Mouse (Mus musculus): ENCODE measurements around the gene Nav2.

The Nav2 gene

DNA sequence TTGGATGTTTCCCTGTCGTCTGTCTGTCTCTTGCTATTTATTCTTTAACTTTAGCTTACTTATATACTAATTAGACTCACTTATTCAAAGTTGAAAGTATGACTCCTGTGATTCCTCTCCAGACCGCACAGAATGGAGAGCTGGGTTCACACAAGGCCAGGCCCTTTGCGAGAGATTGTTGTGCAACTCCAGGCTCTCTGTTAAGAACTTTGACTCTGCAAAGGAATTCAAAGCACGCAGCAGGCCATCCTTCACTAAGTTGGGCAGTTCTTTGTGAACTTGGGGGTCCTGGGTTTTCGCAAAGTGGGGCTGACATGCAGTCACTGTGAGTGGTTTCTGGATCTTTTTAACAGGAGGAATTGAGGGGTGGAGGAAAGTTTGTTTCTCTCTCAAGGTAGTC lies 95.9 kb downstream of the Nav2 start:
- peak; percentile 22 for DNase-seq (ENCODE audit: low spot score)

DNA sequence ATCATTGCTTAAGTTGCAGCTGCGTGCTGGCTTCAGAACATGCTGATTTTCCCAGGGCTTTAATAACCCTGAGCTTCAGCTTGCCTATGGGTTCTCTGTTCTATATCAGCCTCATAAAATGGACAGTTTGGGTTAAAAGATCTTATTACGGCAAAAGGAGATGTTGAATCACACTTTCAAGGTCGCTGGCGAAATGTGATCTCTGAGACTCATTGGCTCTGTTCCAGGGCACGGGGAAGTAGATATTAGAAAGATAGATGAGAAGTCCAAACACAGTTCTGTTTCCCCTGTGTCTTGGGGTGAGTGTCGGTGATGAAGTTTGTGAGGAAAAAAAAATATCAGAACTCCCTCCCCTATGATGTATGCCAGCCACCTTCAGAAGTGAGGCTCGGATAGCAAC lies 98.4 kb downstream of the Nav2 start:
- no peak for DNase-seq (ENCODE audit: low spot score)

DNA sequence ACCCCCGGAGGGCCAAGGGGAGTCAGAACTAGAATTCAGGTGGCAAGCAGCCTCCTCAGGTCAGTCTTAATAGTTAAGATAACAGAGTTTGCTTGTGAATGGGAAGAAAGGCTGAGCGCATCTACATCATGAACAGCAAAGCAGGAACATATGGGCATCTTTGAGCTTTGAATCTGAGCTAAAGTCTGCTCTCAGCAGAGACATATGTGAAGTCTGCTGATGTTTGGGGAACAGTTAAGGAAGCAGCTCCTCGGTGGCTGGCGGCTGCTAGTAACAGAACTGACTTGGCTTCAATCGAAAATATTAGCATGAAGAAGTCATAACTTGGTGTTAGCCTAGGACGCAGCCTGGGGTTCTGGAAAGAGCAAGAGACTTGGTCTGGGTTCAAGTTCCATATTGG lies 102.2 kb downstream of the Nav2 start:
- no peak for DNase-seq (ENCODE audit: low spot score)

DNA sequence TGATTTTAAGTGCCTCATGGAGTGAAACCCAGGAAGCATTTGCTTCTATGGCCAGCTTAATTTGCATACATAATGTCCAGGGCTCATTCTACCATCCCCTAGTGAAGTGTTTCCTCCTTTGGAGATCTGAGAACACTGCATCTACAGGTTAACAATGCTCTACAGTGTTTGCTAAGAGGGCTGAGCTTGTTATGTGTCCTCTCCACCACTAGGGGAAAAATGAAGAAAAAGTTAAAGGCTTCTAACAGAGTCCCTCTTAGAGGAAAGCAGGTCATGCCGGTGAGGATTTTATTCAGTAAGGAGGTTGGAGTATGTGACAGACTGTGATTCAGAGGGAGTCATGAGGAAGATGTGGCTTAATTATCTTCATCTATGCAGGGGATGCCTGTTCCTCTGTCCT lies 103.5 kb downstream of the Nav2 start:
- DNase-seq (ENCODE audit: low spot score), result no peak

DNA sequence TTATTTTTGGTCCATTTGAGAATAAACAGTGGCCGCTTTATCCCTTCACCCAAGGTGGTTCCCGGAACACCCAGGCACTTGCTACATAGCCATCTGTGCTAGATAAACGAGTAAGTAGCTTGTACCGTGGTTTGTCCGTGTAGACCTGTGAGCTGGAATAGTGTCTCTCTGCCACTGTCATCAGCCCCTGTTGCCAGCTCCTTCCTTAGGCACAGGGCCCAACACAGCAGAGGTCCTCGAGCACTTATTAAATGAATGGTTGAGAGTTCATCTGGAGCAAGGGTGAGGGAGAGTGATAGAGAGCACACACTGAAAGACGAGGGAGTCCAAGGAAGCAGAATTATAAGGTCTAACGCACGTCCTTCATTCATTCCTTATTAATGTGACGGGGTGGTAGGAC lies 106.0 kb downstream of the Nav2 start:
- DNase-seq (ENCODE audit: low spot score), result no peak

DNA sequence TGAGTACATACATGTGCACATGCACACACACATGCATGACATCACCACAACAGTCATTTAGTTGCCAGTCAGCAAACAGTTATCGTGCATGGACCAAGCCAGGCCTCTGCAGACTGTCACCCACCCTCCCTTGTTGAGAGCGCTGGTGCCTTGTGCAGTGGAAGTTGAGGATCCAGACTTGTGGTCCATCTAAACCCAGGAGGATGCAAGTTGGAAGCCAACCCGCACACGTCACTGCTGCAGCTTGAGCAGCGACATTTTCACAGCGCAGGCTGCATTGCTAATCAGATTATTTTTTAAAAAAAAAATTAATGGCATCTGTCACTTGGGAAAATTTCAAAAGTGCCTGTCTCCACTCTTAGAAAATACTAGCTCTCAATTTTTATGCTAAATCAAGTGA lies 106.8 kb downstream of the Nav2 start:
- DNase-seq (ENCODE audit: low spot score), result no peak

DNA sequence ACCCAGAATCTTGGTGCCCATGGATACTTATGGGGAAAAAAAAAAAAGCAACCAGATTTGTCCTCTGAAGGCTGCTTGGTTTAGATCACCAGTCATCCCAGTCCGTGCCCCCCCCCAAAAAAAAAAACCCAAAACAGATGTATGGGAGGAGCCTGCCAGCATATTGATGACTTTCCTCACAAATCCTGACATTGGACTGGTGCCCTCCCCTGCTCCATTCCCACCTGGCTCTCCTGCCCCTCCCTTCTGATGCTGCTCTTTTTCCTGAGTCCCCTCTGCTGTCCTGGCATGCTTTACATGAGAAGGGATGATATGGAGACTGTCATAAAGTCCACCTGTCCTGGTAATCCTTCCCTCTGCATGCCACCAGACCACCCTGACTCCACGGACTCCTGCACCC lies 107.6 kb downstream of the Nav2 start:
- DNase-seq (ENCODE audit: low spot score), result no peak

DNA sequence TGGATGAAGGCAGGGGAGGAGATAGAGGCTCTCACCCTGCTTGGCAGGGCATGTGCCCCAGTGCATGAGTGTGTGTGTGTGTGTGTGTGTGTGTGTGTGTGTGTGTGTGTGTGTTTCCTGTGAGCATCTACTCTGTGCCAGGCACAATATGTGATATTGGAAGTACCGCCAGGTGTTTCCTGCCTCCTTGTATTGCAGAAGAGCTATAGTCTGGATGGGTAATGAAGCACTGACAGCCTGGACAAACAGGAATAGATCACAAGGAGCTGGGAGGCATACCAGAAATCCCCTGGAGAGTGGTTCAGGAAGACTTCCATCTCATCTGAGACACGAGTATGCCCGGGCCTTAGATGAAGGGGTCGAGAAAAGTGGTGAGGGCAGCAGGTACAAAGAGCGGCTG lies 109.3 kb downstream of the Nav2 start:
- no peak for DNase-seq (ENCODE audit: low spot score)

DNA sequence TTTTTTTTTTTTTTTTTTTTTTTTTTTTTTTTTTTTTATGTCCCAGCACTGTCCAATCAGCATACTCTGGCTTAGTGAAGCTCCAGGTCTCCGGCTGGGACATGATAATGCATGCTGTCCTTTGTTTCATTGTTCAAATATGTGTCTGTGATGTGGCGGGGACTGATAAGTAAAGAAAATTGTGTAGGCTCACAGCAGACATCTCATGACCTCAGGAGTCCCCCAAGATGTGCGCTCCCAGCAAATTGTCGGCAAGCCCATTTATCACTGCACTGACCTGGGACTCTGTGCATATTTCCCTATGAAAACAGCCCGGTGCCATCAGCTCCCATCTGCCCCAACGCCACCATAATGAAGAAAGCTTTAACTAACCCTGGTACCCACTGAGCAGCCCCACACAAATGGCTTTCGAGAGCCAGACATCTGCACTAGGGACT lies 110.0 kb downstream of the Nav2 start:
- DNase-seq (ENCODE audit: low spot score), result no peak

DNA sequence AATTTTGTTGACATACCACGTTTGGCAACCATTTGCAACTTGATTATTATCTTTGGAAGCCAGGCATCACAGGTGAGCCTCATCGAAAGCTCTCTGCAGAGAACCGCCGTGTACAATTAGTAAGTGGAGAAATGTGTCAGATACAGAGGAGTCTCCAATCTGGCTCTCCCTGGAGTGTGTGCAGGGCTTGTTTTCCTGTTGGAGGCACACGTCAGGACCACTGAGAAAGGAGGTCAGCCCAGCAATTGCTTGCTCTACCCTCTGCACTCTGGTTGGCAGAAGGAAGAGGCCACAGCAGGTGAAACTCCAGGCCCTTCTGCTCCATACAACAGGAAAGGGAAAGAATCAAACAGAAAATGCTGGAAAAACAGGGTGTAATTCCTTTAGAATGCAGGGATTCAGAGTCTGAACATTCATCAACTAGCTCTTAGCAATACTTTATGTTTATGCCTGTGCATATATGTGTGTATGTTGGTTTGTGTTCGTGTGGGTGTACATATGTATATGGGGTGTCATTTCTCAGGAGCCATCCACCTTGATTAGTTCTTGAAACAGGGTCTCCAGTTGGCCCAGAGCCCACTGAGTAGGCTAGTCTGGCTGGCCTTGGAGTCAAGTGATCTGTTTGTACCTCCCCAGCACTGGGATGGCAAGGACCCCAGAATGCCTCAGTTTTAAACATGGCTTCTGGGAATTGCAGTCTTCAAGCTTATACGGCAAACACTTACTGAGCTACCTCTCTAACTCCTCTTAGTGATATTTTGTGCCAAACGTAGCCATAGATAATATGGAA lies 116.7 kb downstream of the Nav2 start:
- no peak for DNase-seq (ENCODE audit: low spot score)

DNA sequence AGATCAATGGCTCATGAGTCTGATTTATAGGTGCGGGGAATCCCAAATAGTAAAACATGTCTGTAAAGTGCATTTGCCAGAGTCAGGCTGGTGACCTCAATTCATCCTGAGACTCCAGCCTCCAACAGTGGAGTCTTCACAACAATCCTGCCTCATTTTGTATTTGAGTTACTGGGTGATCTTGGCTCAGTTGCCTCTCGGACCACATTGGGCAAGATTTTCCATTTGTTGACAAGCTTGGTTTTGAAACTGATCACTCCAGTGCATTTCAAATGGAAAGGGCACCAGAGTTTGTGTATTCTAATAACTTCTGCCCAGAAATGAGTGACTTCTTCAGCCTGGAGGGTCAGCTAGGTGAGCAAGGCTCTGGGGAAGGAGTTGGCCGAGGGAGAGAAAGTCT lies 117.5 kb downstream of the Nav2 start:
- peak; percentile 3 for DNase-seq (ENCODE audit: low spot score)

DNA sequence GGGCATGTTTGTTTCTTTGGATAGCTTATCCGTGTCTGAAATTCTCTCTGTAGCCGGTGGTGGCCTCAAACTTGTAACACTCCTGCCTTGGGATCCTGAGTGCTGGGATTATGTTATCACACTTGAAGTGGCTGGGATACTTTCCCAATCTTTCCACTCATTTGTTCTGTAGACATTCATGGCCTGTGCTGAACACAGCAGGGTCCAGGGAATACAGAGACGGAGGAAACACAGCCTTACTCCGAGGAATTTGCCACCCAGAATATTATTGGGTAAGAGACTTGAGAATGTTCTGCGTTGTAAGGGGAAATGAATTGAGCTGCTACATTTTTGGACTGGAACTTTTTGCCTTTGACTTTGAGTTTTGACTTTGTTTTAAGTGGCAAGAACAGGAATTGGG lies 118.0 kb downstream of the Nav2 start:
- no peak for DNase-seq (ENCODE audit: low spot score)

DNA sequence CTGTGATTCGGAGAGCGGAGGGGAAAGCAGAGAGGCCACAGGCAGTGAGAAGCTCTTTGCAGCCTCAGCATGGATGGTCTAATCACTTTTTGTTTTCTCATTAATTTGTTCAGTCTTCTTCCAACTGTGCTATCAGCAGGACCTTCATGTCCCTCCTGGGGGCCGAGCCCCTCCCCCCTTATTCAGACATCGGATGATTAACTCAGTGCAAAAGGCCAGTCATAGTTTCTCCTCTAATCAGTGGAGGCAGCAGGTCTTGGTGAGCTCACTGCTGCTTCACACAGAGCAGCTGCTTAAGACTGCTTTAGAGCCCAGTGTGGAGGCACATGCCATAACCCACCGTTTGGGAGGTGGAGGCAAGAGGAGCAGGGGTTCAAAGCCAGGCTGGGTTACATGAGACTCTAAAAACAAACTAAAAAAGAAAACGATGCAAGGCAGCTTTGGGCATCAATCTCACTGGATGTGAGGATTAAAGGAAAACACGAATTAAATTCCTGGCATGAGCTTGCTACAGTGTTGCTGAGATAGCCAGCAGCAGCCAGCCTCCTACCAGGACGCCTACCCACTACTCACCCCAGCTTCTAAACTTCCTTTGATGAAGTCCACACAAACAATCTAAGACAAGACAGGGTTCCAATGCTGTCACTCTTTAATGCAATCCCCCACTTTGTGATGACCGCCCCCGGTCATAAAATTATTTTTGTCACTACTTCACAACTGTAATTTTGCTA lies 120.9 kb downstream of the Nav2 start:
- DNase-seq (ENCODE audit: low spot score), result no peak

DNA sequence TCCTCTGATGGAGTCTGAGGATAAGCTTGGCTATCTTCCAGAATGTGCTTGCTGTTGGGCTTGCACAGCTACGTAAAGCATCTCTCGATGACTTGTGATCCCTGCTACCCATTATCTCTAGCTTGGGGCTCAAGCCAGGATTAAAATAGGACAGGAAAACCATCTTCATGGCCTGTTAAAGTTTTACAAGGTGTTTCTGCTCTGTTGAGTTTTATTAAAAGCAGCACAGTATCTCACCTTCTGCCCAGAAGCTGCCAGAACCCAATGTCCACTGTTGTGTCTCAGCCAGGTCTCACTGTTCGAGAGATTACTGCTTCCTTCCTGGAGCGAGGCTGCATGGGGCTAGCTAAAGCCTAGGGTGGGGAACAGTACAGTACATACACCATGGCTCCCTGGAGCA lies 123.7 kb downstream of the Nav2 start:
- DNase-seq (ENCODE audit: low spot score), result no peak

DNA sequence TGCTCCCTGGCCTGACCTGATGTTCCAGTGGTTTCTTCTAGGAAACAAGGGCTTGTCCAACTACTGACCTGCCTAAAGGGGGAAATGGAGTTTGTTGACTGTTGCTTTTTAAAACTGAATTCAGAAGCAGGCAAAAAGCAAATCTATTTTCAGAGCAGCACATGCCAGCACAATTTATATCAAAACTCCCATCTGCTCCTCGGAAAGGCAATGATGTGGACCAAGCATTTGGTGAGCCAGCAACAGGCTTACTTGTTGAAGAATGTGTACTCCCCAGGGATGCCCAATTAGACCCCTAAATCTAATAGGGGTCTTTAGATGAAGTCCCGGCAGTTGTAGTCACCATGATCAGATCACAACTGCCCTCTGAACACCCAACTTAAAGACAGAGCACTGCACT lies 125.7 kb downstream of the Nav2 start:
- no peak for DNase-seq (ENCODE audit: low spot score)

DNA sequence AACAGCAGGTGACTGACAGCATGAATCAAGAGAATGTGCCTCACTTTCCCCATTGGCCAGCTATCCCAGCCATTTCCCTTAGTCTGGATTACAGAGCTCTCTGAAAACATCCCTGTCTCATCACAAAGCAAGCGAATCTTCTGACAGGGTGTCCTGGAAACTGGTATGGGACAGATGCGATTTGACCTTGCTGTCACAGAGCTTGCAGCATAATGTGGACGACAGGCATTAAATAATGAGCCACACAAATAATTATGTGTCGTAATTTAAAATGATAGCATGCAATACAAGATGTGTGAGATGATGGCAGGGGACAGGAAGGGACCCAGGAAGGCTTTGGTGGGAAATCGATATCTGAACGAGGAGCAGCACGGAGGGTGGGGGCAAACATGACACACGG lies 131.6 kb downstream of the Nav2 start:
- DNase-seq (ENCODE audit: low spot score), result no peak

DNA sequence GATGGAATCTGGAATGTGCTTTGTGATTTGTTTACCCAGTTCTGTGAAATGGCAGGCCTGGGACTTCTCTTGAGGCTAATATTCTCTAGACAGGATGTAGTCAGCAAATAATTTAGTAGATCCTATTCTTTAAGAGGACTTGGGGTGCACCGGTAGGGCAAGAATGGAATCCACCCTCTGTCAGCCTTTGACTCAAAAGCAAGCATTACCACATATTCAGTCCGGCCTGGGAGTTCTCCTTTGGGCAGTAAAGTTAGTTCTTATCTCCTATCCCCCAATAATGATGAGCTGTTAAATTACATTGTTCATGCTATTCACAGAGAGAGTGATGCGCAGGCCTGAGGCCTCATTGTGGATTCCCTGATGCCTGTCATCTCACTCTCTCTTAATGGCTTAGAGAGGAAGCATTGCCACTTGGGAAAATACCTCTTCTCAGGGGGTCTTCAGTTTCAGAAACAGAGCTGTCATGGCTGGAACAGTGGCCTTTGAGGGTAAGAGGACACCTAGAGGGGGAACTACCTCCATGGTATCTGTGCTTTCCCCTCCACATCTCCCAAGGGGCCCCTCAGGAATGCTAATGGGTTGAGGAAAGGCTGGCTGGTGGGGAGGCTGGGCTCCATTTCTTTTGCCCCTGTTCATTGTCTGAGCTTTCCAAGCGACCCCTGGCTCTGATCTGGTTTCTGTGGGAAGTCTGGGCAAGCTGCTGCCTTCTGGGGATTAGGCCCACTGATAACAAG lies 133.0 kb downstream of the Nav2 start:
- DNase-seq (ENCODE audit: low spot score), result no peak

DNA sequence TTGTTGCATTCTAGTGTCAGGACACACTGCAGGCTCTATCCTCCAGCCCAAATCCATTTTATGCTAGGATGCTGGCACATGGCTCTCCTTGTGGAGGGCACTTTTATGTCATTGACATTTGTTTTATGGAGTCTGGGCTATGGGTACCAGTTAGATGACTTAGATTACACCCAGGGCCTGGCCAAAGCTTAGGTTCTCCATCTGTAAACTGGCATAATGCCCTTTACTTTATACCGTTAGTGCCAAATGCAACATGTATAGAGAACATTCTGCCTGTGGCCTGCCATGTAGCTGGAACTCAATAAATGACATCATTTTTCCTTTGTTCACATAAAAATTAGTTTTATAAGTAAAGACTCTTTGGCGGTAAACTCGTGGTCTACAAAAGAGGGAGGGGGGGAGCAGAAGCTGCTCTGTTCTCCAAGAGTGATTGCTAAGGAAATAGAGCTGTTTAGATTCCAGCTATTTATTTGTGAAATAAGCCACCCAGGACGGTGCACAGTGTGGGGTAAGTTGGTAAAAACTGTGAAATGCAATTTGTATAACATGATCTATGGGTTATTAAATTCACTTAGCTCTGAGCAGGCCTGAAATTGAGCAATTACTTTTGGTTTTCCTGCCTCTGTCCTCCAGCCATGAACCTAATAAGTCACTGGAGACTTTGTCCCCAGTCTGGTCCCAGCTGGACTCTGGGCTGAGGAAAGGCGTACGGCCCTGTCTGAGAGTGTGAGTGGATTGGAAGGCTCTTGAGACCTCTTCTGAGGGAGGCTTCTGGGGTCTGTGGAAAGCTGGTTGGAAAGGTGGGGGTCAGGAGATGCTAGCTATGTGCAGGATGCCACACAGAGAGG lies 137.2 kb downstream of the Nav2 start:
- DNase-seq (ENCODE audit: low spot score), result no peak

DNA sequence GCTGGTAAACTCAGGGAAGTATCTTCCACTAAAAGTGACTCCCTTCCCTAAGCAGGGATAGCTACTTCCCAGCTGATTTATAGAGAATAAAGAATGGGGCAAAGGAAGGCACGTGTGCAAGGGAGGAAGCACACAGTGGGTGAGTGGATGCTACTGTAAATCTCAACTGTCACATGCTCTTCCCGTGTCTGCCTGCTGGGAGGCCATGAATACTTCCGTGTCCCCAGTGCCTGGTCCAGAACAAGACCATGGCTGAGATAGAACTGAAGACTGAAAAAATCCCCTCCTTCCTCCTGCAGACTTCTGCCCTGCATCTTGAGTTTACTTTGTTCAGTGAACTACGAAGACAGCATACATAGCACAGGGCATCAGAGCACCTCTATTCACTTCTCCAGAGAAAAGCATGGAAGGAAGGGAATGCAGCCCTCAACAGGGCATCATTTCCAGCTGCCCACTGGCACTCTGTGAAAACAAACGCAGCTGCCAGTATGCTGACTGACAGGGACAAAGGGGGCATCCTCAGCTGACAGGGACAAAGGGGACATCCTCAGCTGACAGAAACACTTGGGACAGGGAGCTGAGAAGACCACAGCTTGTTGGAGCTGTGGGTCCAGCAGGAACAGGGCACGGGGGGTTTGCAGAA lies 138.0 kb downstream of the Nav2 start:
- no peak for DNase-seq (ENCODE audit: low spot score)

DNA sequence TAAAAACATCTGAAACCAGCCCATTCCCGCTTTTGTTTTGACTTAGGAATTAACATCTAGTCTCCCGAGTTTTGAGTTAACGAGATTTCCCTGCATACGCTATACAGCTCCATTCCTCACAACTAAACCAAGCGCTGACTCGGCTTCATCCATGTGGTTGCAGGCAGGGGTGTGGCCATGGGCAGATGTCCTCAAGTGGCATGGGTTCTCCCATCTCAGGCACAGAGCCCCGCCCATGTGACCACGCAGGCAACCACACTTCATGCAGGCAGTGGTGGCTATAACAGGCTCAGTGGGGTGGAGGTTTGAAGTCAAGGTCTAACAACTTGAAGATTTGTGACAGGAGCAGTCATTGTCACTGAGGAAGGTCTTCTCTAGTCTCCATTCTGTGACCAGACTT lies 138.8 kb downstream of the Nav2 start:
- no peak for DNase-seq (ENCODE audit: low spot score)

DNA sequence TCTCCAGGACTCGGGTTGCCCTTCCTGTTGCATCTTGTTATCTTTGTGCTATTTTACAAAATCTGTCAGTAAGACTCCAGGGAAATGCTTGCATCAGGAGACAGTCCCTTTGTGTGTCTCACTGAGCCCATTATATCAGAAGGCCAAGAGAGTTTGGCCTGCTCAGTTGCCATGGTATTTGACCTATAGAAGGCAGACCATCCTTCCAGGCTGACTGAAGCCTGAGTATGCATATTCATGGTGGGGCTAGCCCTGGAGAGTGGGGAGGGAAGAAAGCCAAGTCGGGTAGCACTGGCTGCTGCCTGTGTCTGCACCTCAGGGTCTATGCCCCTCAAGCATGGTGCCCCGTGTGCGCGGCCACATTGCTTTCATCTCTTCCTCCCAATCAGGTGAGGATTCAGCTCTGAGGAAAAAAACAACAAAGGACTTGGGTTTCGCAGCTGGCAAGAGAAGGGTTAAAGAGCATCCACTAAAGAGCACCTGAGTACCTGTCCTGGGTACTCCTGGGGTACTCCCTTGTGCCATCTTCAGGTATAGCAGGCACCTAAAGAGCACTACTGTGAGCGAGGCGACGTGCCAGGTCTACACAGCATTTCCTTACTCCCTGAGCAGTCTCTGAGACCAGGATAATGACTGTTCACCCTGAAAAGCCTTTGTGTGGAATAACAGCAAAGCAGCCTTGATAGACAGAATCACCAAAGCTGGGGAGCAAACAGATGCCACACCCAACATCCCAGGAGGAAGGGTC lies 144.5 kb downstream of the Nav2 start:
- DNase-seq (ENCODE audit: low spot score), result no peak
